Mouse (Mus musculus) ES-Bruce4 (cell line): ENCODE data around the gene Dcakd. TPM values are rescaled to one million over a fixed set of nuclear protein-coding genes. Genes with fewer than 3 reads are reported as not detected.

Experiments used
- H3K27ac ChIP-seq: 2 replicates; pipeline ENCODE4 v1.5.1; 2012; ENCODE audit warnings: low read length, inconsistent platforms; ENCODE audit not compliant: insufficient read depth
- H3K27me3 ChIP-seq: 2 replicates; pipeline ENCODE4 v1.6.1; 2012; ENCODE audit warnings: mild to moderate bottlenecking, low read length, inconsistent platforms; ENCODE audit not compliant: control insufficient read depth, poor library complexity, insufficient read depth, severe bottlenecking
- H3K36me3 ChIP-seq: 2 replicates; pipeline ENCODE4 v1.6.1; 2012; ENCODE audit warnings: inconsistent platforms, mild to moderate bottlenecking, low read length, moderate library complexity; ENCODE audit not compliant: control insufficient read depth, poor library complexity, insufficient read depth, severe bottlenecking
- H3K4me1 ChIP-seq: one replicate; pipeline ENCODE4 v1.8.1; 2011; ENCODE audit warnings: low read length; ENCODE audit not compliant: control insufficient read depth, insufficient read depth
- H3K4me3 ChIP-seq: 2 replicates; pipeline ENCODE4 v1.5.1; 2011; ENCODE audit warnings: low read depth, mild to moderate bottlenecking, low read length
- H3K9ac ChIP-seq: 2 replicates; pipeline ENCODE4 v1.6.1; 2012; ENCODE audit warnings: low read depth, mild to moderate bottlenecking, inconsistent platforms; ENCODE audit not compliant: poor library complexity, severe bottlenecking
- H3K9me3 ChIP-seq: replicated peaks from 2 replicates; pipeline ENCODE4 v1.6.1; 2012; ENCODE audit warnings: mild to moderate bottlenecking, low read length, inconsistent platforms; ENCODE audit not compliant: control insufficient read depth, poor library complexity, insufficient read depth, severe bottlenecking
- CTCF ChIP-seq: IDR thresholded peaks from one replicate; pipeline ENCODE4 v1.8.1; 2011; ENCODE audit warnings: low read depth, low read length
- EP300 ChIP-seq: IDR thresholded peaks from 2 replicates; pipeline ENCODE4 v1.6.1; 2011; ENCODE audit warnings: low read depth, low read length; ENCODE audit not compliant: insufficient read depth
- POLR2A ChIP-seq: IDR thresholded peaks from one replicate; pipeline ENCODE4 v1.8.1; 2011; ENCODE audit warnings: low read length; ENCODE audit not compliant: insufficient read depth
- polyA plus RNA-seq: library from polyadenylated mRNA; stranded (reverse); fragments of >200 nt; gene quantifications from 2 replicates; pipeline ENCODE4 v1.2.4, GENCODE M21; 2011; ENCODE audit warnings: low read depth; ENCODE audit not compliant: missing spikeins, insufficient read depth, insufficient read length

The Dcakd gene
- polyA plus RNA-seq, 1 experiment, result 120 TPM

DNA sequence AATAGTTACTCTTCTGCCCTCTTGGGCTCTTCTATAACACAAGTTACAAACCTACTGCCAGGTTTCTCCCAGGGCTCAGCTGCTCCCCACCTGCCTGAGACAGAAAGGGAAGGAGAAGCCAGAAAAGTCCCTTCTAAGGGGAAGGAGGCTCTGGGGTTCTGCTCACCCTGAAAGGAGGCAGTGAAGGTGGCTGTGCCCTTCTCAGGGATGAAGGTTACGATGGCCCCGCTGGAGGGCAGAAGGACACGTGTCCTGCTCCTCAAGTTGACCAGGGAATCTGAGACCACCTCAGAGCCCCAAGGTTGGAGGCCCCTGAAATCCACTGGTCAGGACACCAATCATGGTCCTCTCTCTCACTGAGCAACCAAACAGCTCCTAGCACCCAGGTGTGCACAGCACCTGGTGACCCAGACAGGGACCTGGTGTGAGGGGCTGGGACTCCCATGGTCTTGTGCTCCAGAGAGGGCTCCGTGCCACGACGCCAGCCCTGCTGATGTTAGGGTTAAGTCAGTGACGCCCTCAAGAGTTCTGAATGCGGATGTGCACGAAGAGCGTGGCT lies 42.3 kb upstream of the Dcakd start:
- H3K4me3 ChIP-seq, result no peak overlapping the region
- TF ChIP-seq POLR2A, result no peak
- TF ChIP-seq CTCF, result no peak
- no peak for TF ChIP-seq EP300
- H3K36me3 ChIP-seq, result peaks cover 22% of the 10 kb centered on the region

DNA sequence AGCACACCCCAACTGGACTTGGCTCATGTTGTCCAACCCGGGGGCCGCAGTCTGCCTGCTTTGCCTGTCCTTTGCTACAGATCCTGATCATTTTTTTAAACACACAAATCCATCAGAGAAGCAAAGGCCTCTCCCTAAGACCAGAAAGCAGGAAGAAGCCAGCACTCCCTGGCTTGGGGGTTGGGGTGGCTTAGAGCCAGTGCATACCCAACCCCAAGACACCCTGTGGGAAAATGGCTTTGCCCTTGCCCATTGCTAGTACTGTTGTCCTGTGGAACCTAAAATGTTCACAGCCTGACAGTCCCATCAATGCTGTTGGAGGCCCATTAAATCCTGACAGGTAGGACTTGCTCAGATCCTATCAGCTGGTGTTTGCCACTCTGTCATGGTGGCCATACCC lies 41.6 kb upstream of the Dcakd start:
- Histone ChIP-seq H3K27ac (no peak overlapping the region), H3K4me3 (no peak overlapping the region), H3K9ac (no peak overlapping the region), H3K27me3 (no peaks in the 10 kb centered on the region), H3K9me3 (no peaks in the 10 kb centered on the region), H3K4me1 (peaks cover under 1% of the 10 kb centered on the region), H3K36me3 (peaks cover 27% of the 10 kb centered on the region)
- TF ChIP-seq EP300 (no peak), CTCF (no peak), POLR2A (no peak)

More for the DNA sequence above, 42.3 kb upstream of the Dcakd start:
- Histone ChIP-seq H3K27ac (no peak overlapping the region), H3K4me1 (peaks cover 5% of the 10 kb centered on the region), H3K27me3 (no peaks in the 10 kb centered on the region), H3K9me3 (no peaks in the 10 kb centered on the region), H3K9ac (no peak overlapping the region)

DNA sequence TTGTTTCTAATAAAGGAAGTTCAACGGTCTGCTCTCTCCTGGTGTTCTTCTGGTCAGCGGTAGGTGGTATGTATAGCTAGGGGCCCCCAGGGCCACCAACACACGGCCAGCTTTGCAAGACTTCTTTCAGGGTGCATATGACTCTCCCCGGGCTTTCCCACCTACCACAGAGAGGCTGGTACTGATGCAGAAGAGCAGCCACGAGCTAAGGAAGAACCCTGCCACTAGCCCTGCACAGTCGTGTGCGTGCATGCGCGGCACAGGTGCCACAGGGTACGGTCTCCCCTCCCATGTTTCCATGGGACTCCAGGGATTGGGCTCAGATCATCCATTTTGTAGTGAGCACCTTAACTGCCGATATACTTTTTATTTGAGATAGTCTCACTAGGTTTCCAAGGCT lies 40.8 kb upstream of the Dcakd start:
- Histone ChIP-seq H3K27ac (no peak overlapping the region), H3K9me3 (no peaks in the 10 kb centered on the region), H3K4me3 (no peak overlapping the region), H3K27me3 (no peaks in the 10 kb centered on the region), H3K36me3 (peaks cover 35% of the 10 kb centered on the region), H3K4me1 (no peaks in the 10 kb centered on the region), H3K9ac (no peak overlapping the region)
- no peak for TF ChIP-seq EP300
- no peak for TF ChIP-seq POLR2A

DNA sequence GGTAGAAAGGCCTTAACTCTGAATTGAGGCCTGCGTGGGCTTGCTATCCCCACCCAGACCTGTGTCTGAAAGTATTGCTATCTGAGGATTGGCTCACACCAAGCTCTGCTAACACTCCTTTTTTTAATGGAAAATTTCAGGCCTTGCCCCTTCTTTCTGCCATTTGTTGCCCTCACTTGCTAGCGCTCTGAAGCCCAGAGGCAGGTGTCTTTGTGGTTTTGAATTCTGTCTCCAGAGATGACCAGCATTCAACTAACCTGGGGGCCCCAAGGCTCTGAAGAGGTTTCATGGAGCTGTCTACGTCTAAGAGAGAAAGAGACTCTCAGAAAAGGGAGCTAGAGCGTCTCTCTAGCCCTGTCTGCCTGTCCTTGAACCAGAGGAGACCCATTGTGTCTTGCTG lies 40.1 kb upstream of the Dcakd start:
- Histone ChIP-seq H3K9ac (no peak overlapping the region), H3K4me3 (no peak overlapping the region), H3K36me3 (peaks cover 42% of the 10 kb centered on the region), H3K27ac (peak overlapping the region; percentile 45), H3K27me3 (no peaks in the 10 kb centered on the region), H3K4me1 (no peaks in the 10 kb centered on the region), H3K9me3 (no peaks in the 10 kb centered on the region)
- TF ChIP-seq POLR2A (no peak), EP300 (no peak), CTCF (no peak)

DNA sequence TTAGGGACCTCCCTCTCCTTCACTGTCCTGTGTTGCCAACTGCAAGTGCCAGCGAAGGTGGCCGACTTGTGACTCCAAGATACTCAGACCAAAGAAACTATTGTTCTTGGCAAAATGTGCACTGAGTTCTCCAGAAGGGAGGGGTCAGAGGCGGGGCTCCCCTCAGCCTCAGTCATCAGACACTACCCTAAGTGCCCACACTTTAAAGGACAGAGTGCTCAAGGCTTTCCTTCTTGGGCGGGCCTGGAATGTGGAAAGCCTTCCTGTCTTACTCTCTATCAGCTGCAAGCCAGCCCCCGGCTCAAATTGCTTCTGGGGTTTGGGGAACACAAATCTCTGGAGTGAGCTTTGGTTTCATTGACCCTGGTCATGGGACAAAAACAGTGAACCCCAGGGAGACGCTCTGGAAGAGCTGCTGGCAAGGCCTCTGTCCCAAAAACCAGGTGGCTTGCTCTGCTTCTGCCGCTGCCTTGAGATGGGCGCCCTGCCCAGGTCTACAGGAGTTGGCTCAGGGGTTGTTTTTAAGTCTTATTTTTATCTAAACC lies 39.4 kb upstream of the Dcakd start:
- H3K4me1 ChIP-seq, result no peaks in the 10 kb centered on the region
- peaks cover 47% of the 10 kb centered on the region for H3K36me3 ChIP-seq
- TF ChIP-seq EP300 (no peak), POLR2A (no peak), CTCF (no peak)
- H3K27ac ChIP-seq, result peak overlapping the region; percentile 45; the same call in 1 of the 2 replicates
- no peak overlapping the region for H3K4me3 ChIP-seq
- H3K27me3 ChIP-seq, result no peaks in the 10 kb centered on the region
- no peak overlapping the region for H3K9ac ChIP-seq
- H3K9me3 ChIP-seq, result no peaks in the 10 kb centered on the region

DNA sequence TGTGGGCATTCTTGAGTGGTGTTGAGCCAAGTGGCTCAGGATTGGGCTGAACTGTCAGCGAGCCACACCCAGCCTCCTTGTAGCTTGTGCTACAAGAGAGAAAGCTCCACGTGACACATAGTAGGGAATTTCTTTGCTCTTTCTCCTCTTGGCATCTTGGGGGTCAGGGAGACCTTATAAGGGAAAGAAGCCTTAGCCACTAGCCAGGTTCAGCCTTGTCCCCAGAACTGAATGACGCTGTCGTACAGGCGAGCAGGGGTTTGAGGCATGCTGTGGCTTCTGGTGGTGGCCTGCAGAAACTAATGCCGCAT lies 38.9 kb upstream of the Dcakd start:
- no peak overlapping the region for H3K9ac ChIP-seq
- TF ChIP-seq CTCF (no peak), POLR2A (no peak), EP300 (no peak)
- peaks cover 47% of the 10 kb centered on the region for H3K36me3 ChIP-seq
- H3K4me1 ChIP-seq, result no peaks in the 10 kb centered on the region
- H3K27ac ChIP-seq, result peak overlapping the region; percentile 42; the same call in 1 of the 2 replicates
- no peaks in the 10 kb centered on the region for H3K27me3 ChIP-seq
- H3K9me3 ChIP-seq, result no peaks in the 10 kb centered on the region
- no peak overlapping the region for H3K4me3 ChIP-seq
